ENCODE assay signal across 8 mouse cellular contexts in the genomic region with DNA sequence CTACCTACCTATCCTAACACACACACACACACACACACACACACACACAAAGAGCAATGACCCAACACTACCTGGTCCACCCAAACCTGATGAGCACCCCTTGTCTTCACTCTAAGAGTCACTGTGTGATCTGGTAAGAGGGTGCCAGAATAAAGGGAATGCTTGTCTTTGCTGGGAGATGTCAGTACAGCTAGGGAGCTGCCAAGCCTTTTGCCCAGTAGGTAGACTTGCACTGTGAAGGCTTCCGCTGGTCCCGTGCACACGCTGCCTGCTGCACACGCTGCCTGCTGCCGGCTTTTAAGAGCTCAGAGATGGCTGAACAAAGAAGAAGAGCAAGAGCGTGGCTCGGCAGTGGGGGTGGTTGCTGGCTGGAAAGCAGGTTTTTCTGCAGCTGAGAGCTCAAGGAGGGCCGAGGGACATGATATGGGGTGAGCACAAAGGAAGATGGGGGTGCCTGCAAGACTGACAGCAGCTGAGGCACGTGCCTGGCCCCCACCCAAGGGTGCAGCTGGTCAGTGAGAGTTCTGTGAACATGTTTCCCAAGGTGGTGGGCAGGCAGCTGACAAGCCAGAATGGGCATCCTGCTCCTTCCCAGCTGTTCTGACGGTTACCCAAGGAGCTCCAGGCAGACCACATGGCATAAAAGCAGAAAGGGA. TPM values are rescaled to one million over a fixed set of nuclear protein-coding genes. Genes with fewer than 3 reads are reported as not detected.
DNase-seq lines count a peak whose midpoint lies in the region; ATAC-seq and TF ChIP-seq lines count a peak whose summit lies in the region.

No protein-coding gene starts in this region.

- ATAC-seq in kidney, embryonic 15.5 days (replicated peaks; ENCODE audit: low FRiP score): no peak; the same call in 1 of the 2 replicates

- H3K9ac ChIP-seq in kidney, embryonic 15.5 days: 0 out of 2 replicates have a peak overlapping the region, but pooled peaks have one; percentile 7

- TF ChIP-seq CTCF in small intestine, adult 2 months (IDR thresholded peaks at IDR 0.05; ENCODE audit: extremely low read depth, insufficient read length, insufficient replicate concordance, low read depth, low read length): no peak

- no peaks in the 10 kb centered on the region for H3K9me3 ChIP-seq in kidney, embryonic 15.5 days (replicated peaks)

- H3K4me1 ChIP-seq in kidney, embryonic 15.5 days: peaks cover 88% of the 10 kb centered on the region
- H3K4me1 ChIP-seq in small intestine, adult 2 months (ENCODE audit: control insufficient read depth, insufficient read depth, insufficient read length, low read length): peaks cover 56% of the 10 kb centered on the region

- no peak for DNase-seq in kidney, adult 11 months
- peak; percentile 40 for DNase-seq in brain, embryonic 18.5 days (ENCODE audit: low read depth, low spot score)
- DNase-seq in frontal cortex, adult 2 months (ENCODE audit: extremely low spot score in 1 of 2, low spot score in 1 of 2): peak; percentile 85 to 86
- peak; percentile 67 to 74 for DNase-seq in layer of hippocampus, adult 18-20 months (ENCODE audit: low spot score in 2 of 2)
- peak; percentile 60 for DNase-seq in lung, postnatal 10 days
- no peak for DNase-seq in urinary bladder, postnatal 14 days (ENCODE audit: low spot score)

- no peak overlapping the region for H3K4me3 ChIP-seq in kidney, embryonic 15.5 days (replicated peaks)
- H3K4me3 ChIP-seq in small intestine, adult 2 months (ENCODE audit: low read depth, low read length): no peak overlapping the region

- no peak for TF ChIP-seq POLR2A in small intestine, adult 2 months (IDR thresholded peaks at IDR 0.05; ENCODE audit: low read depth, low read length)

- H3K36me3 ChIP-seq in kidney, embryonic 15.5 days: no peaks in the 10 kb centered on the region
- H3K36me3 ChIP-seq in small intestine, adult 2 months (ENCODE audit: control insufficient read depth, insufficient read depth, low read length): no peaks in the 10 kb centered on the region

- peak overlapping the region; percentile 38; the same call in 1 of the 2 replicates for H3K4me2 ChIP-seq in kidney, embryonic 15.5 days

- peak overlapping the region; percentile 91 for H3K27ac ChIP-seq in kidney, embryonic 15.5 days
- H3K27ac ChIP-seq in small intestine, adult 2 months (ENCODE audit: insufficient read depth, low read depth, low read length): peak overlapping the region; percentile 23; the same call in 1 of the 2 replicates

- no peaks in the 10 kb centered on the region for H3K27me3 ChIP-seq in kidney, embryonic 15.5 days
- H3K27me3 ChIP-seq in small intestine, adult 2 months (ENCODE audit: control insufficient read depth, insufficient read depth, low read length): no peaks in the 10 kb centered on the region

- WGBS in kidney, embryonic 15.5 days: 23% methylated on average over 10 of the region's 10 CpGs
- 71% methylated on average over 10 of the region's 10 CpGs for WGBS in small intestine, adult 2 months

RNA-seq across cellular contexts. Expression of a gene that starts 10.9 kb away (rescaled TPM):
- polyA plus RNA-seq in kidney, embryonic 15.5 days (2015; fragmentation: Nextera tagmentation; extraction: Ambion mirVana): 109 and 112 TPM in 2 replicates
- polyA plus RNA-seq in frontal cortex, adult 2 months (2012; rRNA removed): 46.4 and 47.7 TPM in 2 replicates
- 10 to 100 TPM; 30.5 to 33.7 TPM for total RNA-seq in layer of hippocampus, adult 18-20 months (2021)
- polyA plus RNA-seq in small intestine, adult 2 months (2012; rRNA removed): 18.4 and 38.2 TPM in 2 replicates

RNA-seq across cellular contexts. Expression of a gene that starts 57.9 kb away (rescaled TPM):
- polyA plus RNA-seq in kidney, embryonic 15.5 days (2015; fragmentation: Nextera tagmentation; extraction: Ambion mirVana): 96.8 and 103 TPM in 2 replicates
- 137 and 138 TPM in 2 replicates for polyA plus RNA-seq in frontal cortex, adult 2 months (2012; rRNA removed)
- total RNA-seq in layer of hippocampus, adult 18-20 months (2021): 100 to 1,000 TPM; 173 to 191 TPM
- 16.7 and 29.9 TPM in 2 replicates for polyA plus RNA-seq in small intestine, adult 2 months (2012; rRNA removed)

Comparison
In these comparisons a context has a peak if more than half of its experiments do, and no peak if none do; other contexts are left out.
1. DNase-seq: peak in brain, embryonic 18.5 days (single experiment), frontal cortex, adult 2 months (2 of 2), layer of hippocampus, adult 18-20 months (2 of 2) and lung, postnatal 10 days (single experiment); none in kidney, adult 11 months (single experiment) and urinary bladder, postnatal 14 days (single experiment).